Mouse (Mus musculus) liver, embryonic 14.5 days (tissue): ENCODE data around the gene Onecut1.

Source experiments
- CTCF ChIP-seq: IDR thresholded peaks from 2 replicates; pipeline ENCODE4 v1.5.1; 2016; ENCODE audit warnings: antibody characterized with exemption, low read depth, control low read depth
- EP300 ChIP-seq: IDR thresholded peaks from 2 replicates; pipeline ENCODE4 v1.6.1; 2016; ENCODE audit warnings: antibody characterized with exemption, low read depth

GRCm38 (mm10) chr9:74846867-74847830 lies 14.6 kb upstream of the Onecut1 start:
- TF ChIP-seq CTCF (no peak), EP300 (no peak)
